Mouse (Mus musculus) lung, postnatal 25 days (tissue): ENCODE measurements around the gene Ppm1h.
A peak's percentile ranks its signal among the peaks of the same experiment; 100 is the strongest.
"Not testable (repeated sequence)": the region's sequence is repeated elsewhere in the genome, so short reads cannot be mapped to it uniquely, and the experiment has no call there.

Experiments used
- DNase-seq: peaks from one replicate; pipeline ENCODE4 v3.0.0; 2022; ENCODE audit warnings: low spot score

Ppm1h gene

DNA sequence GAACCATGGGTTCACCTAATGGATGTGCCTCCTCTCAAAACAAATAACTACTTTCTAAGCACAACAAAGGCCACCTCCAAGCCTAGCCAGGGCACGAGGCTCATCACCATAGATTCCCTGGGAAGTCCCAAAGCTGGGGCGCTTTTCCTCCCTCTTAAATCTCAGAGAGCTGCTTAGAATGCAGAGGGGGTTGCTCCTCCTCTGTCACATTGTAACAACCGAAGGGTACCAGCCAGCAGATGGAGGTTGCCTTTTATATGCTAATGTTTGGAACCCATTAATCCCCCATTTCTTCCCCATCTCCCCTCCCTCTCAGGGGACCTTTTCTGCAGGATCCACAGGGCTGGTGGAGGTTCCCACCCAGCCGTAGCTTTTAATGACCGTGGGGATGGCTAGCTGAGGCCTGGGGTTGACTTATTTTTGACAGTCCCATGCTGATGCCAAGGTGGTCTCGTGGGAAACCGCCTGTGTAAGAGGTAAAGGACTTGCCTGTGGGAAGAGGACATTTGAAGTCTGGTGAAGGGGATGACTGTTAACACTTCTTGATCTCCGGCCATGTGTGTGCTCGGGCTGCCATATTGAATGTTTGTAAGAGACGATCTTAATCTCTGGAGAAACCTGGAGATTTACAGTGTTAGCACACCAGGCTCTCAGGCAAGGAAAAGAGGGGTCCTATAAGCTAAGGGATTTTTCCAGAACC lies 253.4 kb downstream of the Ppm1h start:
- no peak for DNase-seq

DNA sequence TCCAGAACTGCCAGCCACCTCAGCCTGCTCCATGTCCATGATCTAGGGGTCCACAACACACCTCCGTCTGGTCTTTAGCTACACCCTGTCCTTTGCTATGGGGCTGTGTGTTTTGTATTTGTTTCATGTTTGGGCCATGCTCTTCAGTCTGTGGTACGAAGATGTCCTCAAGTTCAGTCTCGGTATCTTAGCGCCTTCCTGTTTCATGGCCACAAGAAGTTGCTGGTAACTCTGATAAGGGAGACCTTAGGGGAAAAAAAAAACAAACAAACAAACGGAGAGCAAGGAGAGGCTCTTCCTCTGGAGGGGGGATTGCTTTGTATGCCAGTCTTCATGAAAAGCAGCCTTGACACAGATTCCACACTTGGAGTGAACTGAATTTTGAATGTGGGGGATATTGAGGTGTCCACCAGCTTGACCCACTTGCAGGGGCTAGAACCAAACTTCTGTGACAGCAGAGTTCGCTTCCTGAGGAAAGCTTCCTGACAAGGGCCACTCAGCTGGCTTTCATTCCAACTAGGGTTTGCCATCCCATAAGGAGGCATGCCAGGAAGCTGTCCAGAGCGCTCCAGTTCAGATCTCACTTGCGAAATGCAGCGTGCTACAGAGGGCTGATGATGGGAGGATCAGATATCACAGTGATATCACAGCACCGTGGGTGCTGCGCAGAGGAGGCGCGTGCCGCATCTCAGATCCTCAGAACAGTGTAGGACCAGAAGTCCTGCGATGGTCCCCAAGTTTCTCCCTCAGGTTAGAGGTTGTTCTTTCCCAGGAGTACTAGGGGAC lies 254.7 kb downstream of the Ppm1h start:
- DNase-seq: no peak

DNA sequence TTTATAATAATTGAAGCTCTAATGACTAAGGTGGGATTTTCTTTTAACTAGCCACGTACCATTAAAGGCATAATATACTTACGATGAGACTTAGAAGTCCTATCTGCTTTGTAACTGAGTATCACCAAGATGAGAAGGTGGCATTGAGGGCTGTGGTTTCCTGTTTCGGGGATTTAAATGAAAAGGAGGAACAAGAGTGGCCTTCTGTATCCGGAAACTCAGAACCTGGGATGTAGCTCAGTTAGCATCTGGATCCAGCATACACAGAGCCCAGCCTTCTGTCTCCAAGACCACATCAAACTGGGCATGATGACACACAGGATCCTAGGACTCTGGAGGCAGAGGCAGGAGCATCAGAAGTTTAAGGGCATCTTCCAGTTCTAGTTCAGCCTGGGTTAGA lies 256.8 kb downstream of the Ppm1h start:
- not testable (repeated sequence) for DNase-seq

DNA sequence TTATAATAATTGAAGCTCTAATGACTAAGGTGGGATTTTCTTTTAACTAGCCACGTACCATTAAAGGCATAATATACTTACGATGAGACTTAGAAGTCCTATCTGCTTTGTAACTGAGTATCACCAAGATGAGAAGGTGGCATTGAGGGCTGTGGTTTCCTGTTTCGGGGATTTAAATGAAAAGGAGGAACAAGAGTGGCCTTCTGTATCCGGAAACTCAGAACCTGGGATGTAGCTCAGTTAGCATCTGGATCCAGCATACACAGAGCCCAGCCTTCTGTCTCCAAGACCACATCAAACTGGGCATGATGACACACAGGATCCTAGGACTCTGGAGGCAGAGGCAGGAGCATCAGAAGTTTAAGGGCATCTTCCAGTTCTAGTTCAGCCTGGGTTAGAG lies 258.8 kb downstream of the Ppm1h start:
- DNase-seq: not testable (repeated sequence)

DNA sequence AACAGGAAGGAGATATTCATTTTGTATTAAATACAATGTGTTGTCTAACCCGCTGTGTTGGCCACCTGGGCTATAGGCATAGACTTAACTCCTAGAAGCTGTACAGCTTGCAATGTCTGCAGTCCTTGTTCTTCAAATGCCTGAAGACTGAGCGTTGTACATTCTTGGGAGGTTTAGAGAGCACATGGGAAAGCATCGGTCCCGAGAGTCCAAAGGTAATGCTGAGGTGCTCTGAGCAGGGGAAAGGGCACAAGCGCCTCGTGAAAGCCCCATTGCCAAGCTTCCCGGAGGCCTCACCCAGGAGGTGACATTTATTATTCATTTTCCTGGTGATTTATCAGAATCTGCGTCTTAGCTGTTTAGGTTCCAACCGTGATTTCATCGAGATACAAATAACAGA lies 261.0 kb downstream of the Ppm1h start:
- no peak for DNase-seq

DNA sequence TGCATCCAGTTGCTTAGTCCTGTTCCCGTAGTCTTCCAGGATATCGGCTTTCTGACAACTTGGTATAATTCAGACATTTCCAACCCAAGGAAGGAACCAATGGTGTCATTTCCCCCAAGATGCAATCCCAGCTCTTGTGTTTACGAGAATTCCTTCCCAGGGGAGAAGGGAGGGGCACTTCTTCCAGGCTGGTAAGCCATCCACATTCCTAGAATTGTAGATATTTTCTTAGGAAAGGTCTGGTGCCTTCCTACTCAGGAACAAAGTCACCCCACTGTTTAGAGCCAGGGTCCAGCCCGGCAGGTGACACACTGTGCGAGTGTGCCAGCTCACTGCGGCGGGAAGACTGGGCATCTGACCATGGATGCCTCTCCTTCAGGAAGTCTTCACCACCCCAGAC lies 264.2 kb downstream of the Ppm1h start:
- DNase-seq: no peak

DNA sequence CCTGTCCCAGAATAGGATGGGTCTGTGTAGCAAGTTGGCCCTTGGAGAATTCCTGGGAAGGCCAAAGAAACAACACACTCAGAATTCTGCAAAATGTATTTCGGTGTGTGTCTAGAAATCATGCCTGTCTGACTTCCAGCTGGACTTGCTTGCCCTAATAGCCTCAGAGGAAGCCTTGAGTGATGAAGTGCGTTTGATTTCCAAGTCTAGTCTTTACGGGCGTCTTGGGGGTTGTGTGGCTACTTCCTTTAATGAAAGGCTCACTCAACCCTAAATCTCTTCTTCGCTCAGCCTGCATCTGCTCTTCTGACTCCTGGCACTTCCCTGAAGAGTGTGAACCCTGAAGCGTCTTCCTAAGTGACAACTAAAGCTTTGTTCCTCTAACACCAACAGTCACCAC lies 265.3 kb downstream of the Ppm1h start:
- DNase-seq: no peak

DNA sequence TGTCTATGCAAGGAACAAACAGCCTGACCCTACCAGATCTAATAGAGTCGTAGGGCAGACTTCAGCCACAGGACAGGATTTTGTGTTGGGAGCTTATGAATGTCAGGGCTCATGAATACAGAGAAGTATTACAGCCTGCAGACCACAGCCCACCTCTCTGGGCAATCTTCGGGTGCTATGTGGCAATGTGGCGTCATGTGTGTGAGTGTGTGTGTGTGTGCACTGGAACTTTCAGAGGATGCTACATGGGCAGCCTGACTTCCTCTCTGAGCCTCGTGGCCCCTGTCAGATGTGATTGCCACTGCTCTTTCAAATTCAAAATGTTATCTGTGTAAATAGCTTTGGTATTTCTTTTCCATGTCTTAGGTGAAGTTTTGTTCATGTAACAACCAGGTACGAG lies 266.3 kb downstream of the Ppm1h start:
- DNase-seq: no peak

DNA sequence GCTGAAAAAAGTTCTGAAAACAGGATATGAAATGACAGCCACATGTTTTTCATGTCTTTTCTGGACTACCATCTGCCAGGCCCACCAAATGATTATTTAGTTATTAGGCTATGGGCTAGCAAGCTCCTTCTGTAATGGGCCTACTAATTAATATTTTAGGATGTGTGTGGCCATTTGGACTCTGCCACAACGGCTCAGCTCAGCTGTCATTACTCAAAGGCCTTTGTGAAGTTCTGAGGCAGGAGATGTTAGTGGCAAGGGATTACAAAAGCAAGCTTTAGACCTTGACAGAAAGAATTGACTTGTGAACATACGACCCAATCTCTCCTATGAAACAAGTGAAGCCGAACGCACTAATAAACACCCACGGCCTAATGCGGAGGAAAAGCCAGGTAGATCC lies 272.4 kb downstream of the Ppm1h start:
- DNase-seq: no peak

DNA sequence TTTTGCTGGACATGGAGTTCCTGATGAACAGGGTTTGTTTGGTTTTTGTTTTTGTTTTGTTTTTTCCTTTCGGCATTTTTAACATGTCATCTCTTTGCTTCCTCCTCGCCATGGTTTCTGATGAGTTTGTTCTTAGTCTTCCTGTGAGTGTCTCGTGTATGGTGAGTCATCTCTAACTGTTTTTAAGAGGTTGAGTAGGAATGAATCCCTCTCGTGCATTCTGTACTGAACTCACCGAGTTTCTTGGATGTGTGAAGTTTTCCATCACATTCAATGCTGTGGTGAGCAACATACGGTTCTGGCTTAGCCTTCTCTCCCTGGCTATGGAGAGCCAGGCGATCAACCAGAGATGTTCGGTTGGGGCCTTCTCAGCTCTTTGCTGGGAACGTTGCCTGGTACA lies 275.0 kb downstream of the Ppm1h start:
- no peak for DNase-seq

DNA sequence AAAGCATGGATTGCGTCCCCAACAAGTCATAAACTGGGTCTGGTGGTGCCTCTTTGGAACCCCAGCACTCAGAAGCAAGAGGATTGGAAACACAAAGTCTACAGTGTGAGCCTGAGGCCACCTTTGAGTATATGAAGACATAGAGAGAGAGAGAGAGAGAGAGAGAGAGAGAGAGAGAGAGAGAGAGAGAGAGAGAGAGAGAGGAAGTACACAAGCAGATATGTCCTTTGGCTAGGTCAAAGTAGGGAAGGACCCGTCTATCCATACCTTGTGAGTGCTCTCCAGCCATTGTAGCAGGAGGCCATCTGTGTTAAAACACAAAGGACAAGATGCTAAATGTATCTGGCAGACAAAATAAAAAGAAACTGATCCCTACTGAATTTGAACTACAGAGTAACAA lies 279.4 kb downstream of the Ppm1h start:
- no peak for DNase-seq

DNA sequence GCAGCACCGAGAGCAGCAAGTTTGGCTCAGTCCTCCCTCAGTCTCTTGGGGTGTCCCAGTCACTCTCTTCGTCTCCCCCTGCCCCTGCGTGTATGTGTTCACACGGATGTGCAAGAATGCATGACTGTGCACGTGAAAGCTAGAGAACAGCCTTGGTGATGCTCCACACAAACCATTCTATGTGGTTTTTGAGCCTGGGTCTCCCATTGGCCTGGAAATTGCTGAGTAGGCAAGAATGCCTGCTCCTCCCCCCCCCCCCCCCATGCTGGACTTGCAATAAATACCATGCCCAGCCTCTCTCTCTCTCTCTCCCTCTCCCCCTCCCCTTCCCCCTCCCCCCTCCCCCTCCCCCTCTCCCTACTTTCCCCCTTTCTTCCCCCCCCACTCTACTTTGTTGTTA lies 280.1 kb downstream of the Ppm1h start:
- DNase-seq: no peak

DNA sequence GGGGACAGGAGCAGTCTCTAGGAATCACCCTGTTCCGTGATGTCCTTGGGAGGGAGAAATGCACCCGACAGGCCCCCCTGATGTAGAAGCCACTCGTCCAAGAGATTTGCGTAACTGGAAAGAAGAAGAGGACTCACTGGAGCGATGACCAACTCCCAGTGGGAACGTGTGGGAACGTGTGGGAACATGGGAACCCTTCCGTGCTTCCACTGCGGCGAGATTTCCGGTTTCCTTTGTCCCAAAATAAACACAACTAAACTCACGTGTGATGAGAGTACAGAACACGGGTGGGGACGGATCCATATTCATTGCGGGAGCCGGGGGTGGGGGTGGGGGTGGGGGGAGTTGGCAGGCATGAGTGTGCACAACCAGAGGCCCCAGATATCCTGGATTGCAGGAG lies 281.7 kb downstream of the Ppm1h start:
- DNase-seq: peak; percentile 62

DNA sequence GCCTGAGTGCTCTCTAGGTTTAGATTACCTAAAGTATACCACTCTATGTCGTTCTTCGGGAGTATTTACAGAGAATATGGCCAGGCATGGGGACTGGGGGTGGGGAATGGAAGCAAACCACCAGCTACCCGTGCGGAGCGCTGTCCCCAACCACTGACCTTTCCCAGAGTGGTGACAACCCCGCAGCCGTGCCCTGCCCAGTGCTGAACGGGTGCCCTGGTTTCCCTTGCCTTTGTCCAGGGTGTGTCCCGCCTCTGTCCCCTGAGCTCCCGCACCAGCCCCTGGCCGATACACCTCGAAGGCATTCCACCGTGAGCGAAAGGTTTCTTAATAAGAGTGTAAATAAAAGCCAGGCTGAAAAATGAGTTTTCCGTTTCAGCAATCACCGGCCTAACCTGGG lies 282.2 kb downstream of the Ppm1h start:
- no peak for DNase-seq

DNA sequence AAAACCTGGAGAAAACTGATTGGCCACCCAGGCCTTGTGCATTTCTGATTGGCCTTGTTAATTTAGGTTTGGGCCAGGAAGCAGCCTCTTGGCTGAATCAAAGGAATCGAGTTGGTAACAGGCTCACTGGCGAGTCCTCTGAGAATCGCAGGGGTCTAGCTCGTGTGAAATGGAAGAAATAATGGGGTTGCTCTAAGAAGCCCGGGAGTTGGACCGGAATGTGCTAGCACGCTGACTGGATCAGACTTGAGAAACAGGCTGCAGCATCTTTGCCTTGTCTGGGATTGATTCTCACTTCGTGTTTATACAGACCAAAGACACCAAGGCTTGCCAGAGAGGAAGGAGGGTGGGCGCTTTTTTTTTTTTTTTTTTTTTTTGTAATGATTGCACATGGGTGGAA lies 282.9 kb downstream of the Ppm1h start:
- no peak for DNase-seq

DNA sequence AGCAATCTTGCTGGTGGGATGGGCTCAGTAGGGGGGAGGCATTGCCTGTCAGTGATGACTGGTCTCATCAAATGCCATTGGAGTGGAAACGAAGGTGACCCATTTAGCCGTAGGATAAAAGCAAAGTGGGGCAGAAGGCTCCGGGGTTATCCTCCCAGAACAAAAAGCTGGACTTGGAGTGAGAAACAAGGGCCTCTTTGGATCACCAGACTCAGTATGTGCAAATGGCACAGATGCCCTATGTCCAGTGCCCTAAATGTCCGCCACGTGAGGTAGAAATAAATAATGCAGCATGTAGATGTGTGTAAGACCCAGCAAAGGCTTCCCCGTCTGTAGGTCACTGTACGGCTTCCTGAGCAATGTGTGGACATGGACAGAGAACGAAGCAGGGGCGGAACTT lies 284.1 kb downstream of the Ppm1h start:
- no peak for DNase-seq

DNA sequence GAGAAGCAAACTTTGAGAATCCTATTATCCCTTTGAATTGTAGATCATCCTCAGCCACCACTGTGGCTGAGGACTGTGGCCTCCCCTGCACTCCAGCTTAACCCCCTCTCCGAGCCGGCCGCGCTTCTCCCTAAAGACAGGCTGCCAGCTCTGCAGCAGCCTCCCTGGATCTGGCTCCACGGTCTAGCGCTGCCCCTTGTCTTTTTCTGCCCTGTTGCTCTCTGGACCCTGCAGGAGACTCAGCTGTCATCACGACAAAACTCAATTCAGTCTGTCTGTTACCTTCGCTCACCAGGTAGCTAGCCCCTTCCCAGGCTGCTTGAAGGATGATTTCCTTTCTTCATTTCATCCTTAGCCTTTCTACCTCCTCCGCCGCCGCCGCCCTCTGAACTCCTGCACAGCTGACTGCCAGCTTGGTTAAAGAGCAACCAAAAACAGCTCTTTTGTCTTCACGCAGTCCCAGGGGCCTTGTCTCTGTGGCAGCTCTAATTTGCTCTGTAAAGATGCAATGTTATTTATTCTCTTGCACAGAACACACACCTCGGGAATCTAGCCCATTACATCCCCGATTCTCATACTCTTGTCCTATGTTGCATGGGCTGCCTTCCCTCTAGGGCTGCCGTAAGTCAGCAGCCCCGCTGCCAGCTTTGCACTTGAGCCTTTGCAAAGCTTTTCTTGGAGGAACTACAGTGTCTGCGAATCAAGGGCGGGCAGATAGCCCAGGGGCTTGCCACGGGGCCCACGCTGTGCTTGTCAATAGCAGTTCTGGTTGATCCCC lies 285.1 kb downstream of the Ppm1h start:
- DNase-seq: no peak

DNA sequence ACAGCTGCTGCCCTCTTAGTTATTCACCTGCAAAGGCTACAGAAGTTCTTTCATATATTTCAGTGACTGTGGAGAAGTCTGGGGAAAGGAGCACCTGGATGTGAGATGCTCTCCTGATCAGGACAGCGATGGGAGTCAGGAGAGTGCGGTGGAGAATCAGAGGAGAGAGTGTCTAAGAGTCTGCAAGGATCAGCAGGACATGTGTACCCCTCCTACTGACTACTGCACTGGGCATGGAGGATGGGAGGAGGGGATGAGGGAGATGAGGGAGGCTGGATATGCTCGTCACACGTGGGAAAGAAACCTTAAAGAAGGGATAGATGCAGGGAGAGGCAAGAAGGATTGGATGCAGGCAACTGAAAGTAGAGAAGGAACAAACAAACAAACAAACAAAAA lies 285.7 kb downstream of the Ppm1h start:
- DNase-seq: no peak

DNA sequence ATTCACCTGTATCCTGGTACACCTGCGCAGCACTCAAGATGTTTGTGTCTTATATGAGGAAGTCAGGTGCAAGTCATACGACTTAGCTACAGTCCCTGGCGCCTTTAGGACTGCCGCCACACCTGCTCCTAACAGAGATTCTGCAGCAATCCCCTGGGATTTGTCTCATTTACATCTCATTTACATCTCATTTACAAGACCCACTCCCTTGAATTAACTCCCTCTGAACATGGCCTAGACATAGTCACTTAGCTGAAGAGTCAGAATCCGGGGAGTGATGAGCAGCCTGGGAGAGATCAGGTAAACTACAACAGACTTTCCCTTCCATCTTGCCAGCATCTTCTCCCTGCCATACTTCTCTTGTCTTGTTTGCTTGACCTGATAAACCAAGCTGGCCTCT lies 287.1 kb downstream of the Ppm1h start:
- not testable (repeated sequence) for DNase-seq

DNA sequence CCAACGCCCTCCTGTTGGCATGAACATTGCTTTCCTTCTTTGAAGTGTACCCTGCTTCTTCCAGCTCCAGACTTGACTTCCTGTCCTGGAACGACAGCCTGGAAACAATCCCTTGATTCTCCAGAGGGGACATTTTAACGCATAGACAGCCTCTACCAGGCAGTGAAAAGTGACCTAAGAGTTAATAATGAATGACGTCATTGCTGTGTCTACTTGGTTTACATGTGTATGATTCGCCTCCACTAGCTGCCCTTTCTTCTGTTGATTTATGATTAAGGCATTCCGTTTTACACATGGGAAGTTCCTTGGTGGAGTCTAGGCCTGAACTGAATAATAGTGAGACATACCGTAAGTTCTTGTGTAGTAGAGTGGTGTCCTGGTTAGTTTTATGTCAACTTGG lies 287.9 kb downstream of the Ppm1h start:
- peak; percentile 46 for DNase-seq

DNA sequence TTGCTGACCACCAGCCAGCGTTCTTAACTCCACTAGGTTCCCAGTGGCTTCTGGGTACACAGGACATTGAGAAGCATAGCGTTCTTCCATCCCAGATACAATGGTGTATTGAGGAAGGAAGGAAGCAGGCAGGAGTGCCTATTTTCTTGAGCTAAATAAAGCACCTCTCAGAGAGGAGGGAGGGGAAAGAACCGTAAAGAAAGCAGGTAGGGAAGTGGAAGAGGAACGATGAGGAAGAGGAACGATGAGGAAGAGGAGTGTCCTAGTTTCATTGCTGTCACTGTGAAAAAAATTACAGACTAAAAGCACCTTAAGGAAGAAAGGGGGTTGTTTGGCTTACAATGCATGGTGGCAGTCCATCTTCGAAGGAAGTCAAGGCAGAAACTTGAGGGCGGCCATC lies 291.6 kb downstream of the Ppm1h start:
- no peak for DNase-seq

DNA sequence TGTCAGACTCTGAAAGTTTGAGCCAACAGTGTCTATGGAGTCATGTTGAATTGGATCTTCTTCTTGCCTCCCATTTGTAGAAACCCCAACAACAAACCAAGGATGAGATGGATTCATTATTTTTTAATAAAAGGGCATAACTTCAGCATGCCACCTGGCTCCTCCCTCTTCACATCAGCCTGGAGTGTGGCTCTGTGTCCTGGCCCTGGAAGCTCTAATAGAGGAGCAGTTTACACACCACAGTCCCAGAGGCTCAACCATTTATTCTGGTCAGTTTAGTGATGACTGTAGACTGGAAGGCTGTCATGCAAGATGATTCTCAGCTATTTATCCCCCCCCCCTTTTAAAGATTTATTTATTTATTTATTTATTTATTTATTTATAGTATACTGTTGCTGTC lies 294.7 kb downstream of the Ppm1h start:
- no peak for DNase-seq

DNA sequence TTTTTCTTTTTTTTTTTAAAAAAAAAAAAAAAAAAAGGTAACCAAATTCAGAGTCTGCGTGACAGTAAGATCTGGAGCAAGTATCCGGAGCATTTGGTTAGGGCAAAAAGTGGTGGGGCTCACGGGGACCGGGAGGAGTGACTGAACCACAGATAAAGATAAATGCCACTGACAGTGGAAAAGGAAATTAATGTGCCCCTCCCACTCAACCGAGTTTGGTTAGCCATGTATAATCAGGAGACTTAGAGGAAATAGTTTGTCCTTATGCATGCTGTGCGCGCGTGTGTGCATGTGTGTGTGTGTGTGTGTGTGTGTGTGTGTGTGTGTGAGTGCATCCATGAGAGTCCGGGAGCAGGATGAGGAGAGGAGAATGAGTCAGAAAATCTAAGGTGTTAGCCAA lies 297.5 kb downstream of the Ppm1h start:
- no peak for DNase-seq
